ENCODE assay signal across 9 mouse cellular contexts in the genomic region with DNA sequence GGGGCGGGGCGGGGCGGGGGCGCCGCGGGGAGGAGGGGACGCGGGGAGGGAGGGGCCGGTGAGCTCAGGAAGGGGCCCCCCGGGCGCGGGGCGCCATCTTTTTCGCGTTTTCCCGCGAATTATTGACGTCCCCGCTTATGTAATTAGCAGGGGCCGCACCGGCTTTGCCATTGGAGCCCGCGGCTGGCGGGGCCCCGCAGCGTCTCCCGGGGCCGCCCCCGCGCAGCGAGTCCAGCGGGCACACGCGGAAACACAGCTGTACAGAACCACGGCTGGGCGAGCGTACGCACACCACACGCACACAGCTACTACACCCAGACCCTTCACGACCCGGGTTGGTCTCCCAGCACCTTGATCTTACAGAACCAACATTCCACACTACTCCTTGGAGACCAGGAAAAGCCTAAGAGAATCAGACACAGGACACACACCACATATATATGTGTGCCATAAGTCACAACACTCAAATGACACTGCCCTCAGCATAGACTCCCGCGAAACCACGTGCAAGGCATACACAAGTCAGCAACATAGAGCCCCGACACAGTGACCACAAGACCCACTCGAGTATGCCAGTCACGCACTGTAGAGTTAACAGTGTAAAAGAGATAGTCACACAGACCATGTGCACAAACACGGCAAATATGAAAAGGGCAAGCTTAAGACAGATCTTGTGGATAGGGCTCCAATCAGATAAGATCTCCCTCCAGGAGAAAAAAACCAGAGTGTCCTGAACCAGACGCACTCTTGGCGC. TPM values are rescaled to one million over a fixed set of nuclear protein-coding genes. Genes with fewer than 3 reads are reported as not detected.
DNase-seq lines count a peak whose midpoint lies in the region; ATAC-seq and TF ChIP-seq lines count a peak whose summit lies in the region.
"Had no signal": no experiment of that assay in that cellular context is flagged by ENCODE, and none has a peak within 500 bp of the region (broad histone marks: within the 10 kb centered on the region; RNA-seq: fewer than 3 reads in every experiment).

No protein-coding gene starts in this region.

- ATAC-seq in frontal cortex, adult (ENCODE audit: low TSS enrichment) = peak; percentile 73; the same call in 1 of the 2 replicates
- peak; percentile 81 for ATAC-seq in intestine, embryonic 16.5 days
- peak; percentile 64 for ATAC-seq in liver, embryonic 11.5 days (replicated peaks; ENCODE audit: low FRiP score)
- ATAC-seq in midbrain, postnatal 0 days (ENCODE audit: low FRiP score) = peak; percentile 78
- ATAC-seq: Patski had no signal

- peak overlapping the region; percentile 94 for H3K4me2 ChIP-seq in intestine, embryonic 16.5 days (ENCODE audit: low read depth, low read length)
- peak overlapping the region; percentile 85 for H3K4me2 ChIP-seq in liver, embryonic 11.5 days
- H3K4me2 ChIP-seq in midbrain, postnatal 0 days (ENCODE audit: low read depth, low read length, poor library complexity, severe bottlenecking) = peak overlapping the region; percentile 97

- H3K9me3 ChIP-seq in intestine, embryonic 16.5 days (ENCODE audit: control insufficient read depth, low read length) = no peaks in the 10 kb centered on the region
- no peaks in the 10 kb centered on the region for H3K9me3 ChIP-seq in liver, embryonic 11.5 days (ENCODE audit: control insufficient read depth, low read length)
- no peaks in the 10 kb centered on the region for H3K9me3 ChIP-seq in midbrain, postnatal 0 days (ENCODE audit: low read length)

- no peak for DNase-seq in frontal cortex, adult 2 months (ENCODE audit: extremely low spot score in 1 of 2, low spot score in 1 of 2)
- peak; percentile 49 to 62 for DNase-seq in heart, adult 18-20 months
- peak; percentile 59 for DNase-seq in liver, embryonic 11.5 days (ENCODE audit: low spot score)
- DNase-seq in midbrain, postnatal 0 days (ENCODE audit: low spot score) = peak; percentile 40
- peak; percentile 58 for DNase-seq in thymus, postnatal 0 days (ENCODE audit: low spot score)

- peaks cover 10% of the 10 kb centered on the region for H3K4me1 ChIP-seq in bone marrow macrophage, adult 2 months (ENCODE audit: control insufficient read depth, insufficient read depth, low read length)
- peaks cover 12% of the 10 kb centered on the region for H3K4me1 ChIP-seq in intestine, embryonic 16.5 days (ENCODE audit: control insufficient read depth, insufficient read depth, low read length)
- peaks cover 10% of the 10 kb centered on the region for H3K4me1 ChIP-seq in liver, embryonic 11.5 days (replicated peaks; ENCODE audit: control insufficient read depth, insufficient read depth, low read length)
- H3K4me1 ChIP-seq in midbrain, postnatal 0 days (ENCODE audit: insufficient read depth, low read length) = peaks cover 3% of the 10 kb centered on the region; the same call in 1 of the 2 replicates

- peak overlapping the region; percentile 48 for H3K4me3 ChIP-seq in bone marrow macrophage, adult 2 months (ENCODE audit: insufficient read depth, low read length)
- H3K4me3 ChIP-seq in intestine, embryonic 16.5 days (ENCODE audit: low read length) = peak overlapping the region; percentile 70
- peak overlapping the region; percentile 76 for H3K4me3 ChIP-seq in liver, embryonic 11.5 days (ENCODE audit: low read depth, low read length)
- H3K4me3 ChIP-seq in midbrain, postnatal 0 days (ENCODE audit: low read depth, low read length) = peak overlapping the region; percentile 54

- H3K27ac ChIP-seq in bone marrow macrophage, adult 2 months (ENCODE audit: insufficient read depth, low read depth, low read length) = no peak overlapping the region
- peak overlapping the region; percentile 53 for H3K27ac ChIP-seq in intestine, embryonic 16.5 days (ENCODE audit: low read length)
- no peak overlapping the region for H3K27ac ChIP-seq in liver, embryonic 11.5 days (ENCODE audit: low read depth, low read length)
- no peak overlapping the region for H3K27ac ChIP-seq in midbrain, postnatal 0 days (ENCODE audit: low read depth, low read length)

- no peaks in the 10 kb centered on the region for H3K27me3 ChIP-seq in intestine, embryonic 16.5 days (replicated peaks; ENCODE audit: control insufficient read depth, insufficient read depth, low read length)
- peaks cover 30% of the 10 kb centered on the region for H3K27me3 ChIP-seq in liver, embryonic 11.5 days (replicated peaks; ENCODE audit: control insufficient read depth, insufficient read depth, low read length)
- H3K27me3 ChIP-seq in midbrain, postnatal 0 days (ENCODE audit: insufficient read depth, low read length) = 0 out of 2 replicates have a peak, but pooled peaks cover 6% of the 10 kb centered on the region

- peaks cover 3% of the 10 kb centered on the region; the same call in 1 of the 2 replicates for H3K36me3 ChIP-seq in intestine, embryonic 16.5 days (ENCODE audit: control insufficient read depth, insufficient read depth, low read length)
- no peaks in the 10 kb centered on the region for H3K36me3 ChIP-seq in liver, embryonic 11.5 days (ENCODE audit: control insufficient read depth, insufficient read depth, low read length)
- H3K36me3 ChIP-seq in midbrain, postnatal 0 days (ENCODE audit: insufficient read depth, low read length) = no peaks in the 10 kb centered on the region

- TF ChIP-seq POLR2A in bone marrow macrophage, adult 2 months (IDR thresholded peaks at IDR 0.05; ENCODE audit: borderline replicate concordance, low read depth, low read length) = no peak

- TF ChIP-seq CTCF in bone marrow macrophage, adult 2 months (IDR thresholded peaks at IDR 0.05; ENCODE audit: low read depth, low read length) = no peak
- no peak for TF ChIP-seq CTCF in midbrain, postnatal 0 days (IDR thresholded peaks at IDR 0.05)

- WGBS in intestine, embryonic 16.5 days = 4% methylated on average over 46 of the region's 50 CpGs
- 3% methylated on average over 41 of the region's 50 CpGs for WGBS in liver, embryonic 11.5 days
- WGBS in midbrain, postnatal 0 days = 2% methylated on average over 45 of the region's 50 CpGs

- peak overlapping the region; percentile 76 for H3K9ac ChIP-seq in intestine, embryonic 16.5 days (ENCODE audit: low read depth, low read length)
- H3K9ac ChIP-seq in liver, embryonic 11.5 days (ENCODE audit: low read depth, low read length) = peak overlapping the region; percentile 50
- peak overlapping the region; percentile 59 for H3K9ac ChIP-seq in midbrain, postnatal 0 days (replicated peaks; ENCODE audit: low read length, poor library complexity, severe bottlenecking)

RNA-seq across cellular contexts. Expression of a gene that starts 0.4 kb away (rescaled TPM):
- polyA plus RNA-seq in frontal cortex, adult 2 months (2012; rRNA removed) = 1.2 and 1.3 TPM in 2 replicates
- 9.9 and 13.4 TPM in 2 replicates for polyA plus RNA-seq in bone marrow macrophage, adult 2 months (2012; ENCODE audit: insufficient read depth, insufficient read length, missing spikeins)
- under 1 TPM; 0.93 to 0.99 TPM for total RNA-seq in heart, adult 18-20 months (2021)
- 6.0 and 6.7 TPM in 2 replicates for polyA plus RNA-seq in intestine, embryonic 16.5 days (2015; fragmentation: Nextera tagmentation; extraction: Ambion mirVana)
- polyA plus RNA-seq in liver, embryonic 11.5 days (2014; fragmentation: Nextera tagmentation; extraction: Ambion mirVana) = 4.5 and 5.2 TPM in 2 replicates
- 2.1 and 2.5 TPM in 2 replicates for total RNA-seq in midbrain, postnatal 0 days (2014; rRNA removed)
- polyA plus RNA-seq in midbrain, postnatal 0 days (2015; fragmentation: Nextera tagmentation; extraction: Ambion mirVana) = 1.3 and 1.8 TPM in 2 replicates
- polyA plus RNA-seq in thymus, postnatal 0 days (2015; fragmentation: Nextera tagmentation; extraction: Ambion mirVana) = 10.7 TPM in 2 replicates

RNA-seq across cellular contexts. Expression of a gene that starts 39.5 kb away (rescaled TPM):
- polyA plus RNA-seq in frontal cortex, adult 2 months (2012; rRNA removed) = 35.2 and 44.2 TPM in 2 replicates
- 34.5 and 37.8 TPM in 2 replicates for polyA plus RNA-seq in bone marrow macrophage, adult 2 months (2012; ENCODE audit: insufficient read depth, insufficient read length, missing spikeins)
- 10 to 100 TPM; 16.7 to 18.5 TPM for total RNA-seq in heart, adult 18-20 months (2021)
- polyA plus RNA-seq in intestine, embryonic 16.5 days (2015; fragmentation: Nextera tagmentation; extraction: Ambion mirVana) = 100 and 103 TPM in 2 replicates
- 138 and 147 TPM in 2 replicates for polyA plus RNA-seq in liver, embryonic 11.5 days (2014; fragmentation: Nextera tagmentation; extraction: Ambion mirVana)
- total RNA-seq in midbrain, postnatal 0 days (2014; rRNA removed) = 42.1 and 42.6 TPM in 2 replicates
- polyA plus RNA-seq in midbrain, postnatal 0 days (2015; fragmentation: Nextera tagmentation; extraction: Ambion mirVana) = 82.8 and 83.5 TPM in 2 replicates
- polyA plus RNA-seq in thymus, postnatal 0 days (2015; fragmentation: Nextera tagmentation; extraction: Ambion mirVana) = 81.1 and 85.3 TPM in 2 replicates

RNA-seq across cellular contexts. Expression of a gene that starts 40.0 kb away (rescaled TPM):
- polyA plus RNA-seq in frontal cortex, adult 2 months (2012; rRNA removed) = 0.55 and 0.58 TPM in 2 replicates
- polyA plus RNA-seq in bone marrow macrophage, adult 2 months (2012; ENCODE audit: insufficient read depth, insufficient read length, missing spikeins) = not detected in 2 replicates
- total RNA-seq in heart, adult 18-20 months (2021) = 1 to 10 TPM in 1 of 2 experiments, under 1 TPM in 1; 0.74 to 1.3 TPM
- 11.8 and 13.9 TPM in 2 replicates for polyA plus RNA-seq in intestine, embryonic 16.5 days (2015; fragmentation: Nextera tagmentation; extraction: Ambion mirVana)
- polyA plus RNA-seq in liver, embryonic 11.5 days (2014; fragmentation: Nextera tagmentation; extraction: Ambion mirVana) = 2.5 and 2.7 TPM in 2 replicates
- total RNA-seq in midbrain, postnatal 0 days (2014; rRNA removed) = not detected in 2 replicates
- 0.56 and 0.72 TPM in 2 replicates for polyA plus RNA-seq in midbrain, postnatal 0 days (2015; fragmentation: Nextera tagmentation; extraction: Ambion mirVana)
- 0.30 and 0.62 TPM in 2 replicates for polyA plus RNA-seq in thymus, postnatal 0 days (2015; fragmentation: Nextera tagmentation; extraction: Ambion mirVana)

RNA-seq across cellular contexts. Expression of a gene that starts 47.3 kb away (rescaled TPM):
- polyA plus RNA-seq in frontal cortex, adult 2 months (2012; rRNA removed) = 3.5 and 4.8 TPM in 2 replicates
- 22.0 and 28.0 TPM in 2 replicates for polyA plus RNA-seq in bone marrow macrophage, adult 2 months (2012; ENCODE audit: insufficient read depth, insufficient read length, missing spikeins)
- 1 to 10 TPM; 1.9 to 3.5 TPM for total RNA-seq in heart, adult 18-20 months (2021)
- polyA plus RNA-seq in intestine, embryonic 16.5 days (2015; fragmentation: Nextera tagmentation; extraction: Ambion mirVana) = 2.9 and 3.5 TPM in 2 replicates
- 0.38 TPM in 2 replicates for polyA plus RNA-seq in liver, embryonic 11.5 days (2014; fragmentation: Nextera tagmentation; extraction: Ambion mirVana)
- total RNA-seq in midbrain, postnatal 0 days (2014; rRNA removed) = 1.4 and 2.2 TPM in 2 replicates
- polyA plus RNA-seq in midbrain, postnatal 0 days (2015; fragmentation: Nextera tagmentation; extraction: Ambion mirVana) = 2.8 and 3.0 TPM in 2 replicates
- polyA plus RNA-seq in thymus, postnatal 0 days (2015; fragmentation: Nextera tagmentation; extraction: Ambion mirVana) = 14.3 and 15.4 TPM in 2 replicates

Comparison
In these comparisons a context has a peak if more than half of its experiments do, and no peak if none do; other contexts are left out.
1. DNase-seq: peak in heart, adult 18-20 months (2 of 2), liver, embryonic 11.5 days (single experiment), midbrain, postnatal 0 days (single experiment) and thymus, postnatal 0 days (single experiment); none in frontal cortex, adult 2 months (0 of 2).
2. Peak in every context shown above with its lines, with median percentiles within 50 percentile points of each other: ATAC-seq, H3K4me3 ChIP-seq, H3K4me2 ChIP-seq and H3K9ac ChIP-seq.